Mouse (Mus musculus) testis, adult 2 months (tissue): Measurements from ENCODE around the gene Zfp664.

Experiments
- CTCF ChIP-seq: fragments of 200-500 bp; IDR thresholded peaks from 2 replicates; pipeline ENCODE4 v1.5.1; 2012; ENCODE audit warnings: low read depth, mild to moderate bottlenecking, inconsistent platforms, low read length, moderate library complexity; ENCODE audit not compliant: control insufficient read depth, insufficient read depth, insufficient replicate concordance
- POLR2A ChIP-seq: fragments of 200-500 bp; IDR thresholded peaks from 2 replicates; pipeline ENCODE4 v1.6.1; 2012; ENCODE audit warnings: low read depth, mild to moderate bottlenecking, inconsistent platforms, low read length, moderate library complexity; ENCODE audit not compliant: control insufficient read depth

- no peak for TF ChIP-seq POLR2A
- TF ChIP-seq CTCF: no peak
Measured at GRCm38 (mm10) chr5:124814797-124815196, 47.7 kb upstream of the Zfp664 start.
